Mouse (Mus musculus) erythroblast, embryonic 14.5 days (primary cell): ENCODE measurements at regions not wholly inside any gene's neighbourhood (a gene's known extent, or its start where the extent isn't known, plus 50 kb on each side); places are given as distances from the start of the nearest gene placed in this dataset.

Source experiments
- H3K27me3 ChIP-seq: 2 replicates; pipeline ENCODE4 v1.6.1; 2012; ENCODE audit warnings: inconsistent platforms; ENCODE audit not compliant: control insufficient read depth
- H3K36me3 ChIP-seq: 2 replicates; pipeline ENCODE4 v1.6.1; 2012; ENCODE audit warnings: mild to moderate bottlenecking, inconsistent platforms; ENCODE audit not compliant: control insufficient read depth
- H3K4me1 ChIP-seq: 2 replicates; pipeline ENCODE4 v1.6.1; 2012; ENCODE audit warnings: inconsistent platforms; ENCODE audit not compliant: control insufficient read depth
- H3K4me3 ChIP-seq: replicated peaks from 2 replicates; pipeline ENCODE3; 2012; ENCODE audit warnings: moderate library complexity, mild to moderate bottlenecking, inconsistent platforms
- H3K9me3 ChIP-seq: 2 replicates; pipeline ENCODE4 v1.6.1; 2012; ENCODE audit warnings: low read length, inconsistent platforms, mixed read lengths; ENCODE audit not compliant: control insufficient read depth
- GATA1 ChIP-seq: IDR thresholded peaks from 2 replicates; pipeline ENCODE4 v1.6.1; 2012; ENCODE audit warnings: low read length, inconsistent platforms, mixed read lengths
- TAL1 ChIP-seq: IDR thresholded peaks from 3 replicates; pipeline ENCODE4 v1.6.1; 2012; ENCODE audit warnings: low read length, inconsistent platforms, mixed read lengths

DNA sequence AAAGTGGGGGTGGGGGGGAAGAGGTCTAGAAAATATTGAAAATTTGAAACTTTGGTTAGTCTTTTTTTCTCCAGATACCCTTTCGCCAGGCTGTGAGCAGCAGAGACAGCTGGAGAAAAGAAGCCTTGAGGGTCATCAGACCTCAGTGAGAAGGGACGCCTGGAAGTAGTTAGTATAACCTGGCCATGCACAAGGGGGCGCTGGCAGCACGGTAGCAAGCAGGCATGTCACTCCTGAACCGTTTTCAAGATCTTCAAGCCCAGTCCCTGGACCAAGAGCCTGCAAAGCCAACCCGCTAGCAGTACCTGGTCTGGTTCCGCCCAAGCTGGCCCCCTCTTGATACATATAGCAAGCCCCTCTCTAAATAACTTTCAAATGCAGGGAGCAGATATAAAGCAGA is 378.0 kb upstream of the Jmjd1c start:
- TF ChIP-seq GATA1 (no peak), TAL1 (no peak)
- peaks cover 75% of the 10 kb centered on the region for H3K9me3 ChIP-seq
- H3K36me3 ChIP-seq: no peaks in the 10 kb centered on the region
- no peak overlapping the region for H3K4me3 ChIP-seq
- H3K4me1 ChIP-seq: no peaks in the 10 kb centered on the region
- H3K27me3 ChIP-seq: no peaks in the 10 kb centered on the region

DNA sequence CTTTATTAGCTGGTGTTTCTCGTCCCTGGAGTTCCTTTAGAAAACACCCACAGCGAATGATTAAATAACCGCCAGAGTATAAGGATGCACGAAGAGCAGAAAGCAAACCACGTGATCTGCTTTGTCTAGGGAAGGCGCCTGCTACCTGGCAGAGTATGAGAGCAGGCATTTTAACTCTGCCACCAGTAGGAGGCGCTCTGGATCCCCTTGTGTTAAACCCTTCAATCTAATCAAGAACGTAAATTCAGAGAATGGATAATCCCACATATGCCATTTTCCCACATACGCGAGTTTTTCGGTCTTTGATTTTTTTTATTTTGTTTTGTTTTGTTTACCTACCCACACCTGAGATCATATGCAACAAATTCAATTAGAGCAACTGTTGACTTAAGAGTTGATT is 376.1 kb upstream of the Jmjd1c start:
- Histone ChIP-seq H3K27me3 (no peaks in the 10 kb centered on the region), H3K4me3 (no peak overlapping the region), H3K9me3 (peaks cover 61% of the 10 kb centered on the region), H3K4me1 (no peaks in the 10 kb centered on the region), H3K36me3 (no peaks in the 10 kb centered on the region)
- TF ChIP-seq TAL1 (no peak), GATA1 (no peak)

- H3K36me3 ChIP-seq: no peaks in the 10 kb centered on the region
- H3K4me3 ChIP-seq: no peak overlapping the region
- no peaks in the 10 kb centered on the region for H3K4me1 ChIP-seq
- H3K9me3 ChIP-seq: peaks cover 40% of the 10 kb centered on the region
- TF ChIP-seq TAL1: no peak
- TF ChIP-seq GATA1: no peak
- H3K27me3 ChIP-seq: no peaks in the 10 kb centered on the region
Measured at GRCm38 (mm10) chr10:66733631-66734030, 362.3 kb upstream of the Jmjd1c start.

DNA sequence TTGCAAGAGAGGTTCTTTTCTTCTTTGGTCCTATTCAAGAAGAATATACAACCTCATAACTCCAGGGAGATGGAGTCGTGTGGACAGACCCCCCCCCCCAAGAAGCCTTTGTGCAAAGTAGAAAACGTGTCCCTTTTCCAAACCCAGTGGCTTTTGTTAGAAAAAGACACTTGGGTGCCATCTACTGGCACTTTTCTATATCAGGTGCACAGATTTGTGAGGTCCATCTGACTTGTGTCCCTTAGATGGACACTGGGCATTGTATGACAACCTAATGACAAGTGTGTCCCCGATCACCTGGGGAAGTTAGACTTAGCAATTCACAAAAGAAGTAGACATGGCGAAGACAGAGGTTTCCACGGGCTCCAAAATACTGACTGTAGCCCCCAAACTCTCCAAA is 361.1 kb upstream of the Jmjd1c start:
- TF ChIP-seq GATA1 (no peak), TAL1 (no peak)
- H3K9me3 ChIP-seq: peaks cover 37% of the 10 kb centered on the region
- H3K27me3 ChIP-seq: no peaks in the 10 kb centered on the region
- H3K4me3 ChIP-seq: no peak overlapping the region
- H3K36me3 ChIP-seq: no peaks in the 10 kb centered on the region
- no peaks in the 10 kb centered on the region for H3K4me1 ChIP-seq

DNA sequence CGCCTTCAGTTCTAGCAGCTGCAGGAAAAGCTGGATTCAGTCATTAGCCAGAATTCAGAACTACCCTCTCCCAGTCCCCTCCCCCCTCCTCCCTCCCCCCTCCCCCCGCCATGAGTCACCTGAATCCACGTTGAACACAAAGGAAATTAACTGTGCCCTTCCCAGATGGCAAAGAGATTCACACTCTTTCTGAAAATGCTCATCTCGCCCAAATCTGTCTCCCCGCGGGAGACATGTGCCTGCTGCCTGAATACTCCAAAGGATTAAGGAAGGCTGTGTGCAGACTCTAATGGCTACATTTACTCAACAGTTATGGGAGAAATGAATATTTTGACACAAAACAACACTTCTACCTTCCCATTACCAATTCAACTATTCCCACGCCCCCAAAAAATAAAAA is 356.9 kb upstream of the Jmjd1c start:
- TF ChIP-seq GATA1 (no peak), TAL1 (no peak)

GRCm38 (mm10) chr10:66741819-66742218 is 354.1 kb upstream of the Jmjd1c start:
- H3K9me3 ChIP-seq: peaks cover 21% of the 10 kb centered on the region
- TF ChIP-seq TAL1 (no peak), GATA1 (no peak)
- no peaks in the 10 kb centered on the region for H3K4me1 ChIP-seq
- H3K4me3 ChIP-seq: no peak overlapping the region
- no peaks in the 10 kb centered on the region for H3K27me3 ChIP-seq
- H3K36me3 ChIP-seq: no peaks in the 10 kb centered on the region

More for the DNA sequence above, 356.9 kb upstream of the Jmjd1c start:
- H3K36me3 ChIP-seq: no peaks in the 10 kb centered on the region
- H3K4me3 ChIP-seq: no peak overlapping the region
- H3K9me3 ChIP-seq: peaks cover 24% of the 10 kb centered on the region
- H3K27me3 ChIP-seq: no peaks in the 10 kb centered on the region
- no peaks in the 10 kb centered on the region for H3K4me1 ChIP-seq

DNA sequence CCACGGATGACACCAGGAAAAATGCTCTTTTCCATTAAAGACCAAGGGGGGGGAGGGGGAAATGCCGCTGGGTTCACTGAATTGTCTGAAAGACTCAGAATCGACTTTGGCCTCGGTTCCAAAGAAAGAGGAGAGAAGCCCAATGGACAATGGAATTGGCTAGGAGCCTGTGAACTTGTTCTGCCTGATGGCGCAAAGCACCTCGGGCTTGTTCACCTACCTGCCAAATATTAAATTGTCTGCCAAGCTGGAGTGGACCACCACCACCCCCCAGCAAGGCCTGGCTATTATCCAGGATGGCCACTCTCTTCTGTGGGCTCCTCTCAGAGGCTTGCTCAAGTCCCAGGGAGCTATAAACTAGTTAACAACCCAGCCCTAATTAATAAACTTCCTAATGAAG is 352.7 kb upstream of the Jmjd1c start:
- Histone ChIP-seq H3K4me1 (no peaks in the 10 kb centered on the region), H3K36me3 (no peaks in the 10 kb centered on the region), H3K4me3 (no peak overlapping the region), H3K9me3 (peaks cover 11% of the 10 kb centered on the region), H3K27me3 (no peaks in the 10 kb centered on the region)
- no peak for TF ChIP-seq GATA1
- TF ChIP-seq TAL1: no peak

GRCm38 (mm10) chr10:66745871-66746270 is 350.1 kb upstream of the Jmjd1c start:
- Histone ChIP-seq H3K9me3 (peaks cover 7% of the 10 kb centered on the region; the same call in 1 of the 2 replicates), H3K4me1 (no peaks in the 10 kb centered on the region), H3K4me3 (no peak overlapping the region), H3K27me3 (no peaks in the 10 kb centered on the region), H3K36me3 (no peaks in the 10 kb centered on the region)
- TF ChIP-seq TAL1: no peak
- TF ChIP-seq GATA1: no peak

DNA sequence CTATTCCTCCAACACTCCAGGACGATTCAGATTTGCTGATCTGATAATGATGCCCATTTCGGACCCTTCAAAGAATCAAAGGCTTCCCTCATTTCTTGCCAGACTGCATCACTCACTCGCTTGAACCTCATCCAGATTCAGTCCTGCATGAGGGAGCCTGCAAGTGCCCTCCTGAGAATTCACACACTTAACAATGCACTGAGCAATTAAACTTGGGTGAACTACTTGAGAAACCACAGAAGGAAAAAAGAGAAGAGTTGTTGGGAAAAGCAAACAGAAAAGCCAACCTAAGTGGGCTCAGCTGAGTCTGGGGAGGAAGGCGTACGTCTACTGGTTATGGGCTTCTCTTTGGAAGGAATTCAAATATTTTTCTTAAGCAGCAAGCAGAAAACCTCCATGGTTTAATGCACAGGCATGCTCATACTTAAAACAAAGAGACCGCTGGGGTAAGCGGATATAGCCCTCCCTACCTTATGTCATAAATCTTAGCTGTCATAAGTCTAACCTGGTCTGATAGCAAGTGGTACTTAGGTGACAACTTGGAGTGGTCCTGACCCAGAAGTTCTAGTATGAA is 343.6 kb upstream of the Jmjd1c start:
- Histone ChIP-seq H3K4me1 (no peaks in the 10 kb centered on the region), H3K27me3 (no peaks in the 10 kb centered on the region), H3K9me3 (peaks cover 2% of the 10 kb centered on the region; the same call in 1 of the 2 replicates), H3K4me3 (no peak overlapping the region), H3K36me3 (no peaks in the 10 kb centered on the region)
- TF ChIP-seq GATA1: no peak
- TF ChIP-seq TAL1: no peak

GRCm38 (mm10) chr10:66756866-66757265 is 339.1 kb upstream of the Jmjd1c start:
- Histone ChIP-seq H3K36me3 (no peaks in the 10 kb centered on the region), H3K27me3 (no peaks in the 10 kb centered on the region), H3K9me3 (peaks cover 11% of the 10 kb centered on the region), H3K4me3 (no peak overlapping the region), H3K4me1 (no peaks in the 10 kb centered on the region)
- no peak for TF ChIP-seq TAL1
- no peak for TF ChIP-seq GATA1
